Comparison of ENCODE assay signal across 12 mouse cellular contexts in genomic region chr17:34285848-34286247, GRCm38 (mm10). TPM values are rescaled to one million over a fixed set of nuclear protein-coding genes. Genes with fewer than 3 reads are reported as not detected.
A peak's percentile ranks its signal among the peaks of the same experiment; 100 is the strongest.
DNase-seq lines count a peak whose midpoint lies in the region; ATAC-seq and TF ChIP-seq lines count a peak whose summit lies in the region.
"Had no signal": no experiment of that assay in that cellular context is flagged by ENCODE, and none has a peak within 500 bp of the region (broad histone marks: within the 10 kb centered on the region; RNA-seq: fewer than 3 reads in every experiment).

No protein-coding gene starts in this region.

- H3K36me3 ChIP-seq in thymus, adult 2 months (ENCODE audit: control insufficient read depth, insufficient read depth, low read length), result no peaks in the 10 kb centered on the region
- no peaks in the 10 kb centered on the region for H3K36me3 ChIP-seq in lung, embryonic 14.5 days (ENCODE audit: insufficient read depth)

- peak; percentile 51 for TF ChIP-seq CTCF in gastrocnemius, adult 2 months (IDR thresholded peaks at IDR 0.05)
- peak; percentile 74; the same call in 1 of the 2 replicates for TF ChIP-seq CTCF in thymus, adult 2 months (IDR thresholded peaks at IDR 0.05; ENCODE audit: borderline replicate concordance, control insufficient read depth, extremely low read depth, insufficient read depth, low read length, poor library complexity)
- TF ChIP-seq CTCF in lung, embryonic 14.5 days (IDR thresholded peaks at IDR 0.05; ENCODE audit: low read depth), result peak; percentile 58

- TF ChIP-seq POLR2A in thymus, adult 2 months (IDR thresholded peaks at IDR 0.05; ENCODE audit: control insufficient read depth, extremely low read depth, insufficient read depth, low read length, poor library complexity), result no peak

- no peak overlapping the region for H3K4me3 ChIP-seq in gastrocnemius, adult 2 months
- H3K4me3 ChIP-seq in thymus, adult 2 months (ENCODE audit: control insufficient read depth, insufficient read depth, low read length), result no peak overlapping the region
- no peak overlapping the region for H3K4me3 ChIP-seq in lung, embryonic 14.5 days (ENCODE audit: low read depth, low read length)

- H3K4me1 ChIP-seq in thymus, adult 2 months (replicated peaks; ENCODE audit: control insufficient read depth, insufficient read depth, low read length), result no peaks in the 10 kb centered on the region
- no peaks in the 10 kb centered on the region for H3K4me1 ChIP-seq in lung, embryonic 14.5 days (ENCODE audit: insufficient read depth)

- no peak for ATAC-seq in lung, embryonic 14.5 days (ENCODE audit: insufficient read depth)
- ATAC-seq in activated CD4-positive, CD25-positive, alpha-beta regulatory T cell, adult 4 months, result no peak

- no peak overlapping the region for H3K4me2 ChIP-seq in lung, embryonic 14.5 days

- no peak overlapping the region for H3K9ac ChIP-seq in lung, embryonic 14.5 days

- no peak for DNase-seq in gastrocnemius, adult 2 months
- DNase-seq in gastrocnemius, adult 18-20 months (ENCODE audit: low spot score), result no peak
- DNase-seq in thymus, adult 2 months, result peak; percentile 57
- DNase-seq in thymus, adult 18-20 months, result no peak
- DNase-seq in lung, embryonic 14.5 days, result peak; percentile 32
- DNase-seq in thymus, postnatal 4 days, result peak; percentile 79
- no peak for DNase-seq in frontal cortex, postnatal 10 days (ENCODE audit: low spot score in 2 of 2)

- no peak overlapping the region for H3K27ac ChIP-seq in gastrocnemius, adult 2 months
- H3K27ac ChIP-seq in thymus, adult 2 months (ENCODE audit: control insufficient read depth, insufficient read depth, low read length), result no peak overlapping the region
- no peak overlapping the region for H3K27ac ChIP-seq in lung, embryonic 14.5 days (ENCODE audit: low read depth)

- no peaks in the 10 kb centered on the region for H3K9me3 ChIP-seq in lung, embryonic 14.5 days (ENCODE audit: low read depth, low read length)

- no peaks in the 10 kb centered on the region for H3K27me3 ChIP-seq in thymus, adult 2 months (ENCODE audit: control insufficient read depth, insufficient read depth, low read length)
- no peaks in the 10 kb centered on the region for H3K27me3 ChIP-seq in lung, embryonic 14.5 days (ENCODE audit: insufficient read depth, low read length)

- intact Hi-C loops in gastrocnemius, adult 2 months (cut with DNase I), result no loop called here

- 72% methylated on average over 4 of the region's 4 CpGs for whole genome bisulfite sequencing in thymus, adult 2 months
- WGBS in lung, embryonic 14.5 days, result 27% methylated on average over 4 of the region's 4 CpGs

RNA-seq across cellular contexts. Expression of gene H2-Aa, which starts 1.8 kb away (rescaled TPM):
- total RNA-seq in gastrocnemius, adult 2 months (2021), result 1 to 10 TPM; 5.3 to 6.0 TPM
- total RNA-seq in gastrocnemius, adult 18-20 months (2021), result 1 to 10 TPM; 3.7 to 5.9 TPM
- 1,027 and 1,363 TPM in 2 replicates for polyA plus RNA-seq in thymus, adult 2 months (2012; rRNA removed)
- 2.0 TPM in 2 replicates for polyA plus RNA-seq in lung, embryonic 14.5 days (2014; fragmentation: Nextera tagmentation; extraction: Ambion mirVana)
- polyA plus RNA-seq in activated CD4-positive, CD25-positive, alpha-beta regulatory T cell, adult 4 months (2017; shearing (Covaris generic)), result 10 to 100 TPM in 1 of 2 experiments, 1 to 10 TPM in 1; 4.0 to 79.3 TPM
- polyA plus RNA-seq: neural tube, embryonic 11.5 days had no signal

RNA-seq across cellular contexts. Expression of gene H2-Eb1, which starts 19.8 kb away (rescaled TPM):
- 1 to 10 TPM; 3.4 to 4.9 TPM for total RNA-seq in gastrocnemius, adult 2 months (2021)
- 1 to 10 TPM; 3.9 to 5.6 TPM for total RNA-seq in gastrocnemius, adult 18-20 months (2021)
- polyA plus RNA-seq in thymus, adult 2 months (2012; rRNA removed), result 492 and 666 TPM in 2 replicates
- polyA plus RNA-seq in lung, embryonic 14.5 days (2014; fragmentation: Nextera tagmentation; extraction: Ambion mirVana), result 2.2 and 2.3 TPM in 2 replicates
- 10 to 100 TPM in 1 of 2 experiments, 1 to 10 TPM in 1; 5.2 to 64.7 TPM for polyA plus RNA-seq in activated CD4-positive, CD25-positive, alpha-beta regulatory T cell, adult 4 months (2017; shearing (Covaris generic))

RNA-seq across cellular contexts. Expression of gene H2-Ab1, which starts 28.4 kb away (rescaled TPM):
- 1 to 10 TPM; 3.1 to 4.7 TPM for total RNA-seq in gastrocnemius, adult 2 months (2021)
- 1 to 10 TPM; 3.0 to 4.8 TPM for total RNA-seq in gastrocnemius, adult 18-20 months (2021)
- polyA plus RNA-seq in thymus, adult 2 months (2012; rRNA removed), result 2,799 and 4,004 TPM in 2 replicates
- polyA plus RNA-seq in lung, embryonic 14.5 days (2014; fragmentation: Nextera tagmentation; extraction: Ambion mirVana), result 2.6 and 2.8 TPM in 2 replicates
- polyA plus RNA-seq in activated CD4-positive, CD25-positive, alpha-beta regulatory T cell, adult 4 months (2017; shearing (Covaris generic)), result 10 to 100 TPM in 1 of 2 experiments, 1 to 10 TPM in 1; 3.7 to 69.9 TPM

RNA-seq across cellular contexts. Expression of gene H2-Eb2, which starts 39.6 kb away (rescaled TPM):
- total RNA-seq in gastrocnemius, adult 2 months (2021), result not detected
- not detected for total RNA-seq in gastrocnemius, adult 18-20 months (2021)
- 7.6 and 10.0 TPM in 2 replicates for polyA plus RNA-seq in thymus, adult 2 months (2012; rRNA removed)
- not detected in 2 replicates for polyA plus RNA-seq in lung, embryonic 14.5 days (2014; fragmentation: Nextera tagmentation; extraction: Ambion mirVana)
- under 1 TPM; 0.13 to 0.36 TPM for polyA plus RNA-seq in activated CD4-positive, CD25-positive, alpha-beta regulatory T cell, adult 4 months (2017; shearing (Covaris generic))
- total RNA-seq: ES-E14; granulocyte monocyte progenitor cell, adult 5-6 weeks had no signal
- polyA plus RNA-seq: limb, embryonic 14.5 days; neural tube, embryonic 11.5 days had no signal

RNA-seq across cellular contexts. Expression of gene H2-Ob, which starts 47.1 kb away (rescaled TPM):
- under 1 TPM in 1 of 2 experiments, not detected in 1; 0.11 TPM for total RNA-seq in gastrocnemius, adult 2 months (2021)
- under 1 TPM; 0.14 to 0.33 TPM for total RNA-seq in gastrocnemius, adult 18-20 months (2021)
- 30.1 and 37.5 TPM in 2 replicates for polyA plus RNA-seq in thymus, adult 2 months (2012; rRNA removed)
- not detected in 2 replicates for polyA plus RNA-seq in lung, embryonic 14.5 days (2014; fragmentation: Nextera tagmentation; extraction: Ambion mirVana)
- polyA plus RNA-seq in activated CD4-positive, CD25-positive, alpha-beta regulatory T cell, adult 4 months (2017; shearing (Covaris generic)), result 10 to 100 TPM; 57.3 to 70.9 TPM
- total RNA-seq: ES-E14 had no signal
- polyA plus RNA-seq: neural tube, embryonic 11.5 days had no signal

Comparison
In these comparisons a context has a peak if more than half of its experiments do, and no peak if none do; other contexts are left out.
1. DNase-seq: peak in thymus, adult 2 months (single experiment), lung, embryonic 14.5 days (single experiment) and thymus, postnatal 4 days (single experiment); none in gastrocnemius, adult 2 months (single experiment), gastrocnemius, adult 18-20 months (single experiment), thymus, adult 18-20 months (0 of 2) and frontal cortex, postnatal 10 days (0 of 2).
2. RNA of gene H2-Aa, which starts 1.8 kb away (polyA plus RNA-seq): 1,027 to 1,363 TPM in thymus, adult 2 months; 4.0 to 79.3 TPM in activated CD4-positive, CD25-positive, alpha-beta regulatory T cell, adult 4 months and 2.0 TPM in lung, embryonic 14.5 days; every median in the first group is over 10 times any median in the second.
3. RNA of gene H2-Ab1, which starts 28.4 kb away (polyA plus RNA-seq): 2,799 to 4,004 TPM in thymus, adult 2 months; 3.7 to 69.9 TPM in activated CD4-positive, CD25-positive, alpha-beta regulatory T cell, adult 4 months and 2.6 to 2.8 TPM in lung, embryonic 14.5 days; every median in the first group is over 10 times any median in the second.
4. Peak in every context shown above with its lines, with median percentiles within 50 percentile points of each other: CTCF ChIP-seq.